Mouse (Mus musculus): ENCODE measurements around the gene 1700020D05Rik.

- TF ChIP-seq GATA1 (IDR thresholded peaks at IDR 0.05; ENCODE audit: borderline replicate concordance, low read length) (no peak), FLI1 (IDR thresholded peaks at IDR 0.05; ENCODE audit: low read length) (no peak)
Observed at GRCm38 (mm10) chr19:5547471-5548056, 44.0 kb upstream of the 1700020D05Rik start.
